Mouse (Mus musculus) heart, adult 2 months (tissue): ENCODE measurements at regions not wholly inside any gene's neighbourhood (a gene's known extent, or its start where the extent isn't known, plus 50 kb on each side); places are given as distances from the start of the nearest gene placed in this dataset.

Source experiments
- DNase-seq, 2 experiments: peaks; one replicate each; pipeline ENCODE4 v3.0.0; 2021
- H3K27ac ChIP-seq: fragments of 200-600 bp; 2 replicates; pipeline ENCODE4 v1.8.1; 2022
- H3K27me3 ChIP-seq: fragments of 200-500 bp; 2 replicates; pipeline ENCODE4 v1.6.1; 2012; ENCODE audit warnings: mild to moderate bottlenecking, low read length, inconsistent platforms, mixed read lengths; ENCODE audit not compliant: control insufficient read depth, insufficient read depth
- H3K36me3 ChIP-seq: fragments of 200-500 bp; 2 replicates; pipeline ENCODE4 v1.6.1; 2012; ENCODE audit warnings: low read length, inconsistent platforms; ENCODE audit not compliant: control insufficient read depth, insufficient read depth
- H3K4me1 ChIP-seq: fragments of 200-500 bp; 2 replicates; pipeline ENCODE4 v1.6.1; 2011; ENCODE audit warnings: low read length; ENCODE audit not compliant: control insufficient read depth, insufficient read depth
- H3K4me3 ChIP-seq: fragments of 200-600 bp; 2 replicates; pipeline ENCODE4 v1.8.1; 2022
- H3K79me2 ChIP-seq: fragments of 200-500 bp; replicated peaks from 2 replicates; pipeline ENCODE4 v1.6.1; 2012; ENCODE audit warnings: mild to moderate bottlenecking, inconsistent platforms, low read length, moderate library complexity, mixed read lengths; ENCODE audit not compliant: control insufficient read depth, insufficient read depth
- H3K9ac ChIP-seq: fragments of 200-500 bp; 2 replicates; pipeline ENCODE4 v1.6.1; 2012; ENCODE audit warnings: low read depth, mild to moderate bottlenecking, control low read depth, inconsistent platforms, low read length, mixed read lengths
- CTCF ChIP-seq: fragments of 200-600 bp; IDR thresholded peaks from 2 replicates; pipeline ENCODE4 v1.8.1; 2022; ENCODE audit warnings: antibody characterized with exemption, mild to moderate bottlenecking, moderate library complexity
- EP300 ChIP-seq: fragments of 200-500 bp; IDR thresholded peaks from 2 replicates; pipeline ENCODE4 v1.6.1; 2011; ENCODE audit warnings: low read depth, low read length, control low read depth; ENCODE audit not compliant: insufficient read depth
- POLR2A ChIP-seq: fragments of 200-500 bp; IDR thresholded peaks from 2 replicates; pipeline ENCODE4 v1.6.1; 2011; ENCODE audit warnings: mild to moderate bottlenecking, low read depth, low read length, control low read depth; ENCODE audit not compliant: insufficient read depth
- WGBS: fragments of 180-500 bp; shearing (Covaris S2); methylation state at CpG from one replicate; pipeline ENCODE4 v1.1.7; 2018; 5-methylcytosine and 5-hydroxymethylcytosine counted together
- intact Hi-C: fragments of 180-260 bp; cut with DNase I; formaldehyde crosslinking; loops from one replicate; pipeline ENCODE4 v1.15.1; 2025

DNA sequence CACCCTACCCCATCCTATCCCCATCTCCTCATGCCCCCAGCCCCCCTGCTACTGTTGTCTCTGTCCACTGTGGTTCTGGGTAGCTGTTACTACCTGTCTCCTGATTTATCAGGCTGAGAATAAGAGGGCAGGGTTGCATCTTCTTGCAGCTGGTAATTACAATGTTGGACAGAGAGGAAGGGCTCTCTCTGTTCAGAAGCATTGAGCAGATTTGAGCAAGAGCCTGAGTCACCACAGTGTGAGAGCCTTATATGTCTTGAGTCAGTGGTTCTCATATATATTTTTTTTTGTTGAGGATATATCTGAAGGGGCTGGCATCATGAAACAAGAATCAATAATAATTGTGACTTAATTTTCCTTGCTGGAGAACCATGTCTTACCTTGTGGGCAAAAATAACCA lies 82.7 kb upstream of the Sipa1l1 start:
- Histone ChIP-seq H3K27ac (no peak overlapping the region), H3K4me3 (no peak overlapping the region), H3K36me3 (no peaks in the 10 kb centered on the region), H3K9ac (no peak overlapping the region), H3K79me2 (no peaks in the 10 kb centered on the region), H3K27me3 (no peaks in the 10 kb centered on the region), H3K4me1 (no peaks in the 10 kb centered on the region)
- DNase-seq: no peak
- intact Hi-C loops: no loop called here
- no peak for TF ChIP-seq CTCF

GRCm38 (mm10) chr12:82089288-82089687 lies 79.8 kb upstream of the Sipa1l1 start:
- H3K9ac ChIP-seq: no peak overlapping the region
- H3K27ac ChIP-seq: no peak overlapping the region
- no peaks in the 10 kb centered on the region for H3K36me3 ChIP-seq
- no peak for DNase-seq
- H3K4me1 ChIP-seq: no peaks in the 10 kb centered on the region
- H3K27me3 ChIP-seq: no peaks in the 10 kb centered on the region
- no peak overlapping the region for H3K4me3 ChIP-seq
- intact Hi-C loops: loop anchor here (1.0 kb wide), 1 partner anchor 25 kb away; no protein-coding TSS in a partner anchor
- 91% methylated on average over 6 of the region's 6 CpGs for WGBS
- no peaks in the 10 kb centered on the region for H3K79me2 ChIP-seq
- TF ChIP-seq CTCF (no peak; the same call in 1 of the 2 replicates), EP300 (no peak), POLR2A (no peak)

- H3K4me3 ChIP-seq: no peak overlapping the region
- H3K27ac ChIP-seq: no peak overlapping the region
- H3K9ac ChIP-seq: no peak overlapping the region
- no peaks in the 10 kb centered on the region for H3K79me2 ChIP-seq
- WGBS: 72% methylated on average over 7 of the region's 7 CpGs
- no peaks in the 10 kb centered on the region for H3K36me3 ChIP-seq
- H3K27me3 ChIP-seq: no peaks in the 10 kb centered on the region
- H3K4me1 ChIP-seq: no peaks in the 10 kb centered on the region
- TF ChIP-seq POLR2A: no peak
- TF ChIP-seq CTCF: no peak
- TF ChIP-seq EP300: no peak
- intact Hi-C loops: no loop called here
- no peak for DNase-seq
Measured at GRCm38 (mm10) chr12:82093317-82093716, 75.8 kb upstream of the Sipa1l1 start.

GRCm38 (mm10) chr12:82095396-82095795 lies 73.7 kb upstream of the Sipa1l1 start:
- no peak for TF ChIP-seq CTCF
- no peak for TF ChIP-seq EP300
- no peak for TF ChIP-seq POLR2A
- no peaks in the 10 kb centered on the region for H3K4me1 ChIP-seq
- H3K27ac ChIP-seq: no peak overlapping the region
- H3K4me3 ChIP-seq: no peak overlapping the region
- no peak for DNase-seq
- H3K79me2 ChIP-seq: no peaks in the 10 kb centered on the region
- H3K36me3 ChIP-seq: no peaks in the 10 kb centered on the region
- no peaks in the 10 kb centered on the region for H3K27me3 ChIP-seq
- WGBS: 86% methylated on average over 1 of the region's 1 CpGs
- intact Hi-C loops: no loop called here
- no peak overlapping the region for H3K9ac ChIP-seq

DNA sequence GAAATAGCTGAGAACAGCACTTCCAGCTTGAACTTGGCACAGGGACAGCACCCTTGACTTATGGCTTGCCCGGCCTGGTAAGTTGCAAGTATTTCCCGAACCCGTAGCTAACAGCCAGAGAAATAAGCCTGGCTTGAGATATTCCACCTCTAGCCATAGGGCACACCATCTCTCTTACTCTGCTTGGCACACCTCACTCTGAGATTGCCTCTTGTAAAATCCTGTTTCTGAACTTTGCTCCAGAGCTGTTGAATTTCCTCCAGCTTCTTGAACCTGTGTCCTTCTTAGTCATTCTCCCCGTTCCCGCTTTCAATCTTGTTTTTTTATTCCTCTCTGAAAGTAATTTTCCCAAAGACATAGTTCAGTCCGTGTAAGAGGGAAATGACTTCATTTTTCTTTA lies 72.0 kb upstream of the Sipa1l1 start:
- H3K36me3 ChIP-seq: no peaks in the 10 kb centered on the region
- no peaks in the 10 kb centered on the region for H3K27me3 ChIP-seq
- H3K4me1 ChIP-seq: no peaks in the 10 kb centered on the region
- no peak for TF ChIP-seq EP300
- no peak for TF ChIP-seq CTCF
- TF ChIP-seq POLR2A: no peak
- intact Hi-C loops: no loop called here
- H3K27ac ChIP-seq: no peak overlapping the region
- no peak for DNase-seq
- no peaks in the 10 kb centered on the region for H3K79me2 ChIP-seq
- 62% methylated on average over 6 of the region's 6 CpGs for WGBS
- H3K4me3 ChIP-seq: no peak overlapping the region
- H3K9ac ChIP-seq: no peak overlapping the region

- Histone ChIP-seq H3K9ac (no peak overlapping the region), H3K79me2 (no peaks in the 10 kb centered on the region), H3K4me1 (no peaks in the 10 kb centered on the region), H3K36me3 (no peaks in the 10 kb centered on the region), H3K27ac (no peak overlapping the region), H3K4me3 (no peak overlapping the region), H3K27me3 (no peaks in the 10 kb centered on the region)
- intact Hi-C loops: no loop called here
- 67% methylated on average over 4 of the region's 4 CpGs for WGBS
- DNase-seq: no peak
- TF ChIP-seq POLR2A (no peak), EP300 (no peak), CTCF (no peak)
Measured at GRCm38 (mm10) chr12:82097620-82098019, 71.5 kb upstream of the Sipa1l1 start.
